Mouse (Mus musculus): ENCODE data around the gene Psmb3.

The Psmb3 gene

DNA sequence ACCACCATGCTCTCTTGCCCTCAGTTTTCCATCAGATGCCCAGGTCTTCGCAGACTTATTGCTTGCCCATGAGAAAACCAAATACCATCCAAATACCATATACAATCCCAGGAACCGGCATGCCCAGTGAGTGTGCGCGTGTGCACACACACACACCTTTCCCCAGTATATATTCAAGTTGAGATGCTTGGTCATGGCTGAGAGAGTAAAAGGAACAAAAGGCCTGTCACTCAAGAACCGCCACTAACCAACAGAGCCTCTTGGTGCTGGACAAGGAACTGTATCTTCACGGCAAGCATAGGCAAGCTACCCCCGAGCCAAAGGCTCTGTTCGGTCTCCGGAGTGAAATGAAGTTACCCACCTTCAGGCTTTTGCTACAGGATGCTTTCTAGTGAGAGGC lies 39.4 kb downstream of the Psmb3 start:
- peak overlapping the region; percentile 92 for H3K4me3 ChIP-seq (replicated peaks; ENCODE audit: low read length)
- TF ChIP-seq CTCF (conservative IDR thresholded peaks at IDR 0.05; ENCODE audit: low read length) (no peak), POU5F1 (IDR thresholded peaks at IDR 0.05; ENCODE audit: borderline replicate concordance, low read length) (no peak), NANOG (IDR thresholded peaks at IDR 0.05; ENCODE audit: borderline replicate concordance, low read length) (no peak)
- H3K4me1 ChIP-seq (replicated peaks; ENCODE audit: low read depth, low read length), result peaks cover 71% of the 10 kb centered on the region
- H3K9me3 ChIP-seq (ENCODE audit: low read length), result no peaks in the 10 kb centered on the region
- peaks cover 27% of the 10 kb centered on the region for H3K36me3 ChIP-seq (ENCODE audit: insufficient read depth, low read length)
- H3K27me3 ChIP-seq (ENCODE audit: insufficient read depth, low read length), result no peaks in the 10 kb centered on the region

- peaks cover 35% of the 10 kb centered on the region for H3K36me3 ChIP-seq (ENCODE audit: insufficient read depth, low read length)
- H3K4me3 ChIP-seq (replicated peaks; ENCODE audit: low read length), result peak overlapping the region; percentile 92
- H3K4me1 ChIP-seq (replicated peaks; ENCODE audit: low read depth, low read length), result peaks cover 68% of the 10 kb centered on the region
- H3K9me3 ChIP-seq (ENCODE audit: low read length), result no peaks in the 10 kb centered on the region
- TF ChIP-seq CTCF (conservative IDR thresholded peaks at IDR 0.05; ENCODE audit: low read length), result no peak
- no peak for TF ChIP-seq POU5F1 (IDR thresholded peaks at IDR 0.05; ENCODE audit: borderline replicate concordance, low read length)
- TF ChIP-seq NANOG (IDR thresholded peaks at IDR 0.05; ENCODE audit: borderline replicate concordance, low read length), result no peak
- no peaks in the 10 kb centered on the region for H3K27me3 ChIP-seq (ENCODE audit: insufficient read depth, low read length)
Measured at GRCm38 (mm10) chr11:97743423-97743822, 40.2 kb downstream of the Psmb3 start.

DNA sequence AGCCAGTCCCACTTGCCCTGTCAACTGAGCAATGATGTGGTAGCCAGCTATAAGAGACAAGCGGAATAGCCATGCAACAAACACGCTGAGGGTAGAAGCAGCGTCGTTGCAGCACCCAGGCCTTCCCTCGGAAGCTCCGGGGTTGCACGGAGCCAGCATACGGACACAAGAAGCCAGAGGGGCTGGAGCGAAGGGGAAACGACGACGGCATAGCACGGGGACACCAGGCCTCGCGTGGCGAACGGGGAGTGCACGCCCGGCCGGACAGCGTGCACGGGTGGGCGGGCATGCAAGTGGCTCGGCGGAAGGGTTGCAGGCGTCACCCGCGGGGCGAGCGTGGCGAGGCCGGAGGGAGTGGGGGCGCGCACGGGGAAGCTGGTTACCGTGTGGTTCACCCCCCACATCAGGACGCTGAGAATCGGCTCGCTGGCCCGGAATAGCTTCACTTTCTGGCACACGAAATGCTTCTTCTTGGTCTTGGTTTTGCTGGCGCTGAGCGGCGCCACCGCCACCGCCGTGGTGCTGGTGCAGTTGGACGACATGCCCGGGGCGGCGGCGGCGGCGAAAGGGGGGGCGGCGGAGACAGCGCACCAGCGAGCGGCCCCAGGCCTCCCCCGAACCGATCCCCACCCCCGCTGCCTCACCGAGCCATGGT lies 41.0 kb downstream of the Psmb3 start, which contains the start of gene Pip4k2b:
Pip4k2b (minus strand) TSS at position 642 of the 655 bp plus-strand sequence.
- Histone ChIP-seq H3K4me1 (replicated peaks; ENCODE audit: low read depth, low read length) (peaks cover 69% of the 10 kb centered on the region), H3K27me3 (ENCODE audit: insufficient read depth, low read length) (no peaks in the 10 kb centered on the region), H3K9me3 (ENCODE audit: low read length) (no peaks in the 10 kb centered on the region), H3K36me3 (ENCODE audit: insufficient read depth, low read length) (peaks cover 43% of the 10 kb centered on the region), H3K4me3 (replicated peaks; ENCODE audit: low read length) (peak within 1 kb of the TSS; percentile 92)
- TF ChIP-seq CTCF (conservative IDR thresholded peaks at IDR 0.05; ENCODE audit: low read length), result no peak
- TF ChIP-seq NANOG (IDR thresholded peaks at IDR 0.05; ENCODE audit: borderline replicate concordance, low read length), result no peak
- no peak for TF ChIP-seq POU5F1 (IDR thresholded peaks at IDR 0.05; ENCODE audit: borderline replicate concordance, low read length)

GRCm38 (mm10) chr11:97744718-97745330 lies 41.6 kb downstream of the Psmb3 start:
- peak overlapping the region; percentile 92 for H3K4me3 ChIP-seq (replicated peaks; ENCODE audit: low read length)
- no peaks in the 10 kb centered on the region for H3K27me3 ChIP-seq (ENCODE audit: insufficient read depth, low read length)
- peaks cover 49% of the 10 kb centered on the region for H3K36me3 ChIP-seq (ENCODE audit: insufficient read depth, low read length)
- H3K4me1 ChIP-seq (replicated peaks; ENCODE audit: low read depth, low read length), result peaks cover 63% of the 10 kb centered on the region
- no peak for TF ChIP-seq NANOG (IDR thresholded peaks at IDR 0.05; ENCODE audit: borderline replicate concordance, low read length)
- TF ChIP-seq POU5F1 (IDR thresholded peaks at IDR 0.05; ENCODE audit: borderline replicate concordance, low read length), result no peak
- H3K9me3 ChIP-seq (ENCODE audit: low read length), result no peaks in the 10 kb centered on the region

DNA sequence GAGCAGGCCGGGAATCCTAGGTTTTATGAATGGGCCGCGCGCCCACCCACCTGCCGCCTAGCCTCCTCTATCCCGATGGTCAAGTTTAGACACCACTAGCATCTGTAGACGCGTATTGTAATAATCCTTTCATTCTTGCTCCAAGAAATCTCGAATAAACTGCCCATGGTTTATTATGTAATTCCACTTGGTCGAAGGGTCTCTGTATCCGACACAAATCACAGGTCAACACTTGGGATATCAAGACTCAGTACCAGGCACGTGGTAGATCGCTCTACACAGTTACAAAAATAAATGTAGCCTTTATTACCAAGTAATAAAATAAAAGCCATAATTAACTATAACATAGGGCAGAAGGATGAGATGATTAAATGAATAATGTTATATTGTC lies 42.1 kb downstream of the Psmb3 start:
- no peak for TF ChIP-seq POU5F1 (IDR thresholded peaks at IDR 0.05; ENCODE audit: borderline replicate concordance, low read length)
- TF ChIP-seq NANOG (IDR thresholded peaks at IDR 0.05; ENCODE audit: borderline replicate concordance, low read length), result no peak
- no peak for TF ChIP-seq CTCF (conservative IDR thresholded peaks at IDR 0.05; ENCODE audit: low read length)
- H3K36me3 ChIP-seq (ENCODE audit: insufficient read depth, low read length), result peaks cover 54% of the 10 kb centered on the region
- H3K4me1 ChIP-seq (replicated peaks; ENCODE audit: low read depth, low read length), result peaks cover 58% of the 10 kb centered on the region
- no peaks in the 10 kb centered on the region for H3K27me3 ChIP-seq (ENCODE audit: insufficient read depth, low read length)
- H3K4me3 ChIP-seq (replicated peaks; ENCODE audit: low read length), result peak overlapping the region; percentile 92
- H3K9me3 ChIP-seq (ENCODE audit: low read length), result no peaks in the 10 kb centered on the region

GRCm38 (mm10) chr11:97747773-97748172 lies 44.6 kb downstream of the Psmb3 start:
- Histone ChIP-seq H3K27me3 (ENCODE audit: insufficient read depth, low read length) (no peaks in the 10 kb centered on the region), H3K4me3 (replicated peaks; ENCODE audit: low read length) (no peak overlapping the region), H3K36me3 (ENCODE audit: insufficient read depth, low read length) (peaks cover 72% of the 10 kb centered on the region), H3K4me1 (replicated peaks; ENCODE audit: low read depth, low read length) (peaks cover 33% of the 10 kb centered on the region), H3K9me3 (ENCODE audit: low read length) (no peaks in the 10 kb centered on the region)
- TF ChIP-seq POU5F1 (IDR thresholded peaks at IDR 0.05; ENCODE audit: borderline replicate concordance, low read length) (no peak), CTCF (conservative IDR thresholded peaks at IDR 0.05; ENCODE audit: low read length) (no peak), NANOG (IDR thresholded peaks at IDR 0.05; ENCODE audit: borderline replicate concordance, low read length) (no peak)

GRCm38 (mm10) chr11:97748496-97748895 lies 45.3 kb downstream of the Psmb3 start:
- Histone ChIP-seq H3K9me3 (ENCODE audit: low read length) (no peaks in the 10 kb centered on the region), H3K4me3 (replicated peaks; ENCODE audit: low read length) (no peak overlapping the region), H3K27me3 (ENCODE audit: insufficient read depth, low read length) (no peaks in the 10 kb centered on the region), H3K4me1 (replicated peaks; ENCODE audit: low read depth, low read length) (peaks cover 26% of the 10 kb centered on the region), H3K36me3 (ENCODE audit: insufficient read depth, low read length) (peaks cover 76% of the 10 kb centered on the region)
- TF ChIP-seq NANOG (IDR thresholded peaks at IDR 0.05; ENCODE audit: borderline replicate concordance, low read length), result no peak
- no peak for TF ChIP-seq CTCF (conservative IDR thresholded peaks at IDR 0.05; ENCODE audit: low read length)
- no peak for TF ChIP-seq POU5F1 (IDR thresholded peaks at IDR 0.05; ENCODE audit: borderline replicate concordance, low read length)

GRCm38 (mm10) chr11:97753277-97753676 lies 50.1 kb downstream of the Psmb3 start:
- Histone ChIP-seq H3K4me1 (replicated peaks; ENCODE audit: low read depth, low read length) (peaks cover 17% of the 10 kb centered on the region), H3K4me3 (replicated peaks; ENCODE audit: low read length) (no peak overlapping the region), H3K27me3 (ENCODE audit: insufficient read depth, low read length) (no peaks in the 10 kb centered on the region), H3K9me3 (ENCODE audit: low read length) (no peaks in the 10 kb centered on the region), H3K36me3 (ENCODE audit: insufficient read depth, low read length) (peaks cover 97% of the 10 kb centered on the region)
- no peak for TF ChIP-seq POU5F1 (IDR thresholded peaks at IDR 0.05; ENCODE audit: borderline replicate concordance, low read length)
